Mouse (Mus musculus) right cerebral cortex, postnatal 14 days (tissue): Measurements from ENCODE around the gene Rnf181.

ENCODE experiments used
- DNase-seq: peaks from one replicate; pipeline ENCODE4 v3.0.0; 2022

The Rnf181 gene

DNA sequence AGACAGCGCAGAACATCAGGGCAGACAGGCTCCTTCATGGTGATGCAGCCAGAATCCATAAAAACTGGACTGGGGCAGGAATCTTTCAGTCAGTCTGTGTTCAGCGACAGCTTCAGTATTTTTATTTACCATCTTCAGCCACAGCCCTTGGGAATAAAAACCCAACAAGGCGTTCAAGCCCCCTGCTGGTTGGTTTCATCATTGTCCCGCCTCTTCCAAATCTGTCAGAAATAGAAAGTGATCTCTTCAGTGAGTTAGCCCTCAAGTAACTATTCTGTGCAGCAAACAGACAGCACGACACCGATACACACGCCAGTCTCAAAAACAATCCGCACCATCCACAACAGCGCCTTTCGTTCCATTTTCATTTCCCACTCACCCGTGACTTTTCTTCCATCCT lies 47.7 kb downstream of the Rnf181 start:
- DNase-seq = peak; percentile 65

DNA sequence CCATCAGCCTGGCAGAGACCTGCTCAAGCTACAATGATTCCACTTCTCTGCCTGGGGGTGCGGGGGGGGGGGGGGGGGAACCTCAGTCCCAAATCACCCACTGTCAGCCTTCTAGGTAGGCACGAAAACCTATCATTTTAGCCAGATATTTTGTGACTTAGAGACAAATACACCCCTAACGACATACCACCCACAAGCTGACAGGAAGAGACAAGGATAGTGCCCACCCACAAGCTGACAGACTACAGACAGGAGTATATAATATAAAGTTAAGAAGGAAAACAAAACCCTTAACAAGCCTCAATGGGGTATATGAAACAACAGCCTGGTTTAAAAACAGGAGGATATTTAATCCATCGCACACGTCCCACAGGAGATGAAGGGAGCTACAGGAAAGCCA lies 48.3 kb downstream of the Rnf181 start:
- no peak for DNase-seq

DNA sequence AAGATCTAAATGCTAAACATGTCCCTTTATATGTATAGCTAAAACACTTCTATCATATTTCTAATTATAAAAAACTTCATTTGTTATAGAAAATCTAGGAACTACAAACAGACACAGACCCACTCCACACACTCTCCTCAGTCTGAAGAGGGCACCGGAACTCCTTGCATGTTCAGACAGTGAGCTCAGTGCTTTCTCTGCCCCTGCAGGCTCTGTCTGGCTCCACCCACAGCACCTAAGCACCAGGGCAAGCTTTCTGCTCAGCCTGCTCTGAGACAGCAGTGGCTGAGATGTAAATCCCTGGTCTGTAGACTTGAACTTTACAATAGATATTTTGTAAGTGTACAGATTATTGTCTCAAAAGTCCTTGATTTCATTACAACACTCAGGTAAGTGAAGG lies 50.7 kb downstream of the Rnf181 start:
- no peak for DNase-seq

DNA sequence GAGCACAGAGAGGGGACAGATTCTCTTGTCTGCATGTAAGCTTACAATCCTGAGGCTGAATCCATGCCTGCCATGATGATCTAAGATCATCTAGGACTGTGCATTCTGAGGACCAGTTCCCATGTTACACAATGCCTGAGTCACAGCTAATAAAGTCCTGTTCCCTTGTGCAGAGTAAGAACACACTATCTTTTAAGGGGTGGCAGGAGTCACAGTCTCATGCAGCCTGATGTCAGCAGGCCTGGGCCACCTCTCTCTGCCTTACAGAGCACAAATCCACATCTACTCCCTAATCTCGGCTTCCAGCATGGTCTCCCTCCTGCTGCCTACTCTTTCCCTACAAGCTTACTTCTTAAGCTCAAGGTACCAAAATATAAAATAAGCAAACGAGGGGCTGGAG lies 51.4 kb downstream of the Rnf181 start:
- no peak for DNase-seq

DNA sequence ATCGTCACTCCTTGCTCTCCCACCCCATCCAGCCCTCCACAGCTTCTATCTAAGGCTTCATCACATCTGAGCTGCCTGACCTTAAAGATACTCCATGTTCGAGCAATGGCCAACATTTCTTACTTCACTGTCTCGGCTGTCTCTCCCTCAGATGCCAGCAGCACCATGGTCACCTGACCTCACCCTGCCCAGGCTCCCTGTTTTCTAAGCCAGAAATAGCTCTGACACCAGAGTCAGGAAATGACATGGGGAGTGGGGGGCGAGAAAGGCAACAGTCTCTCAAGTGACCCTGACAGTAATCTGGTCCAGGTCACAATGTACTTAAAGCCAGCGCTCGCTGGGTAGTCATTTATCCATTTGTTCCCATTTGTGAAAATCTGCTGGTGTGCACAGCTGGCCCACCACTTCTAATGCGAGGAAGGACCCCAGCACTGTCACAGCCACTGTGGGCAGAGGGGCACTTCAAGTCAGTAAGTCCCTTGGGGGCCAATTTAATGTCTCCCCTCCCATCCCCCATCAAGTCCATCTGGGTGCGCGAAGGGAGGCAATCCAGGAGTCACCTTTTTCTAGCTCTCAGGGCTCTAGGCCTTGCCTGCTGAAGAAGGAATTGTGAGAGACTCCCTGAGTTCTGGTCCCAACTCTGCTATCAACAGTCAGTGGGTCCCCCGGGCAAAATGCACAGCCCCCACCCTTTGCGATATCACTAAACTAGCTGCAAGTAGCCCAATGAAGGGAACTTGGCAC lies 53.5 kb downstream of the Rnf181 start:
- no peak for DNase-seq

DNA sequence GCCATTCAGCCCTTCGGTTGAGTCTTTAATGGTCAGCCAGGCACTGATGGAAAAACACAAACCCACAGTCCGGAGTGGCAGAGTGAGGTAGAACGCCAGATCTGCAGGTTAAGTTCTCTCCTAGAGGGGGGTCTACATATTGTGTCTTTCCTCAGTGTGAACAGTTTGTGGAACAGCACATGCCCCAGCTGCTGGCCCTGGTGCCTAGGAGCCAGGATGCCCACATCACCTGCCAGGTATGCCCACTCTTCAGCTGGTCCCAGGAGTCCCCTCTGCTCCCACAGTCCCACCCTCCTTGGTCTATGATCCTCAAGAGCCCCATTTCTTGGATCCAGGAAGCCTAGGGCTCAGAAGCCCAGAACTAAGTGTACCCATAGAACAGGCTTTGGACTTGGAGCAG lies 54.6 kb downstream of the Rnf181 start:
- DNase-seq = no peak
